Comparison of ENCODE assay signal across 19 mouse cellular contexts in genomic region chr8:128290076-128290475, GRCm38 (mm10).
DNase-seq lines count a peak whose midpoint lies in the region; ATAC-seq and TF ChIP-seq lines count a peak whose summit lies in the region.
"Had no signal": no experiment of that assay in that cellular context is flagged by ENCODE, and none has a peak within 500 bp of the region (broad histone marks: within the 10 kb centered on the region; RNA-seq: fewer than 3 reads in every experiment).

No protein-coding gene starts in this region.

- H3K9ac ChIP-seq in heart, embryonic 12.5 days: no peak overlapping the region
- H3K9ac ChIP-seq in lung, embryonic 14.5 days: no peak overlapping the region
- H3K9ac ChIP-seq: embryonic facial prominence, embryonic 13.5 days; forebrain, postnatal 0 days; heart, embryonic 15.5 days; liver, embryonic 12.5 days; midbrain, embryonic 15.5 days had no signal

- H3K79me2 ChIP-seq in myocyte (ENCODE audit: control insufficient read depth, insufficient read depth): no peaks in the 10 kb centered on the region

- H3K27me3 ChIP-seq in heart, embryonic 12.5 days (replicated peaks): no peaks in the 10 kb centered on the region
- H3K27me3 ChIP-seq in lung, embryonic 14.5 days (ENCODE audit: insufficient read depth, low read length): no peaks in the 10 kb centered on the region
- H3K27me3 ChIP-seq in myocyte (ENCODE audit: control insufficient read depth, insufficient read depth, insufficient read length): no peaks in the 10 kb centered on the region
- H3K27me3 ChIP-seq: embryonic facial prominence, embryonic 13.5 days; heart, embryonic 15.5 days; liver, embryonic 12.5 days; midbrain, embryonic 15.5 days had no signal

- WGBS in heart, embryonic 12.5 days: 58% methylated on average over 4 of the region's 4 CpGs
- WGBS in lung, embryonic 14.5 days: 43% methylated on average over 4 of the region's 4 CpGs
- WGBS in lung, adult 2 months: 51% methylated on average over 4 of the region's 4 CpGs

- no peak overlapping the region for H3K4me3 ChIP-seq in heart, embryonic 12.5 days
- H3K4me3 ChIP-seq in lung, embryonic 14.5 days (ENCODE audit: low read depth, low read length): no peak overlapping the region
- H3K4me3 ChIP-seq in lung, adult 2 months (replicated peaks; ENCODE audit: extremely low read depth, low read depth, low read length): no peak overlapping the region
- no peak overlapping the region for H3K4me3 ChIP-seq in myocyte
- H3K4me3 ChIP-seq: embryonic facial prominence, embryonic 13.5 days; heart, embryonic 15.5 days; liver, embryonic 12.5 days; midbrain, embryonic 15.5 days had no signal

- no peaks in the 10 kb centered on the region for H3K9me3 ChIP-seq in heart, embryonic 12.5 days (replicated peaks)
- no peaks in the 10 kb centered on the region for H3K9me3 ChIP-seq in lung, embryonic 14.5 days (ENCODE audit: low read depth, low read length)
- H3K9me3 ChIP-seq: embryonic facial prominence, embryonic 13.5 days; heart, embryonic 15.5 days; liver, embryonic 12.5 days; midbrain, embryonic 15.5 days had no signal

- intact Hi-C loops in heart, postnatal 25 days (cut with DNase I): no loop called here
- intact Hi-C loops in left cerebral cortex, postnatal 14 days (cut with DNase I): no loop called here

- no peak for TF ChIP-seq POLR2A in lung, adult 2 months (IDR thresholded peaks at IDR 0.05; ENCODE audit: borderline replicate concordance, extremely low read depth, low read depth, low read length)
- TF ChIP-seq POLR2A in myocyte (IDR thresholded peaks at IDR 0.05; ENCODE audit: insufficient read length, low read depth): no peak

- H3ac ChIP-seq in myocyte (ENCODE audit: control insufficient read depth, insufficient read length): no peak overlapping the region

- no peak for TF ChIP-seq CTCF in lung, embryonic 14.5 days (IDR thresholded peaks at IDR 0.05; ENCODE audit: low read depth)
- no peak for TF ChIP-seq CTCF in lung, adult 2 months (IDR thresholded peaks at IDR 0.05; ENCODE audit: insufficient read depth, low read length)

- 0 out of 2 replicates have a peak overlapping the region, but pooled peaks have one; percentile 9 for H3K4me2 ChIP-seq in heart, embryonic 12.5 days
- H3K4me2 ChIP-seq in lung, embryonic 14.5 days: no peak overlapping the region
- peak overlapping the region; percentile 46 for H3K4me2 ChIP-seq in myocyte (ENCODE audit: low read depth)
- H3K4me2 ChIP-seq: embryonic facial prominence, embryonic 13.5 days; heart, embryonic 15.5 days; liver, embryonic 12.5 days; midbrain, embryonic 15.5 days had no signal

- no peak overlapping the region for H3K27ac ChIP-seq in heart, embryonic 12.5 days (ENCODE audit: poor library complexity, severe bottlenecking)
- no peak overlapping the region for H3K27ac ChIP-seq in lung, embryonic 14.5 days (ENCODE audit: low read depth)
- H3K27ac ChIP-seq: embryonic facial prominence, embryonic 13.5 days; heart, embryonic 15.5 days; liver, embryonic 12.5 days; midbrain, embryonic 15.5 days had no signal

- no peaks in the 10 kb centered on the region for H3K36me3 ChIP-seq in heart, embryonic 12.5 days
- no peaks in the 10 kb centered on the region for H3K36me3 ChIP-seq in lung, embryonic 14.5 days (ENCODE audit: insufficient read depth)
- no peaks in the 10 kb centered on the region for H3K36me3 ChIP-seq in myocyte (ENCODE audit: control insufficient read depth, insufficient read depth)
- H3K36me3 ChIP-seq: embryonic facial prominence, embryonic 13.5 days; heart, embryonic 15.5 days; liver, embryonic 12.5 days; midbrain, embryonic 15.5 days had no signal

- ATAC-seq in heart, embryonic 12.5 days (ENCODE audit: insufficient number of reproducible peaks, low FRiP score): no peak
- ATAC-seq in lung, embryonic 14.5 days (ENCODE audit: insufficient read depth): no peak
- ATAC-seq: forebrain, postnatal 0 days; liver, embryonic 12.5 days; midbrain, embryonic 15.5 days had no signal

- no peak for DNase-seq in heart, postnatal 25 days (ENCODE audit: low spot score)
- DNase-seq in lung, embryonic 14.5 days: peak; percentile 79
- DNase-seq in lung, adult 2 months: no peak
- DNase-seq in adipocyte (ENCODE audit: low spot score): peak; percentile 61
- no peak for DNase-seq in left cerebral cortex, postnatal 14 days (ENCODE audit: low spot score in 2 of 2)
- DNase-seq: adrenal gland, postnatal 25 days; cerebellum, adult 11 months; cerebellum, postnatal 10 days; forebrain, postnatal 0 days; left cerebral cortex, postnatal 4 days; retina, postnatal 1 day; right cerebral cortex, postnatal 4 days; thymus, adult 2 months had no signal

- peaks cover 17% of the 10 kb centered on the region for H3K4me1 ChIP-seq in heart, embryonic 12.5 days (replicated peaks)
- H3K4me1 ChIP-seq in lung, embryonic 14.5 days (ENCODE audit: insufficient read depth): no peaks in the 10 kb centered on the region
- H3K4me1 ChIP-seq in lung, adult 2 months (ENCODE audit: control insufficient read depth, insufficient read depth, low read length): no peaks in the 10 kb centered on the region
- H3K4me1 ChIP-seq: embryonic facial prominence, embryonic 13.5 days; liver, embryonic 12.5 days; midbrain, embryonic 15.5 days had no signal

TF ChIP-seq in myocyte, 11 proteins besides CTCF, POLR2A, EP300 and RAD21:
- TF ChIP-seq TCF3 (IDR thresholded peaks at IDR 0.05; ENCODE audit: insufficient read length, low read depth): no peak
- TF ChIP-seq TCF12 (IDR thresholded peaks at IDR 0.05; ENCODE audit: insufficient read depth, poor library complexity, severe bottlenecking): no peak
- TF ChIP-seq SRF (IDR thresholded peaks at IDR 0.05; ENCODE audit: control insufficient read depth, insufficient read length, low read depth): no peak
- TF ChIP-seq CEBPB (IDR thresholded peaks at IDR 0.05; ENCODE audit: insufficient read depth, poor library complexity, severe bottlenecking): no peak
- no peak for TF ChIP-seq MYOG (IDR thresholded peaks at IDR 0.05; ENCODE audit: control insufficient read depth in 1 of 3, insufficient read depth in 1 of 3, insufficient read length in 2 of 3, low read depth in 2 of 3)
- TF ChIP-seq E2F4 (IDR thresholded peaks at IDR 0.05; ENCODE audit: insufficient read depth): no peak
- TF ChIP-seq POLR2AphosphoS2 (IDR thresholded peaks at IDR 0.05; ENCODE audit: insufficient read length, low read depth): no peak
- TF ChIP-seq REST (IDR thresholded peaks at IDR 0.05; ENCODE audit: insufficient read depth, insufficient read length): no peak
- TF ChIP-seq USF1 (IDR thresholded peaks at IDR 0.05; ENCODE audit: low read depth): no peak
- no peak for TF ChIP-seq MYOD1 (IDR thresholded peaks at IDR 0.05; ENCODE audit: control insufficient read depth in 1 of 3, insufficient read length in 2 of 3, low read depth in 2 of 3)
- TF ChIP-seq MAX (IDR thresholded peaks at IDR 0.05; ENCODE audit: low read depth): no peak

Comparison
In these comparisons a context has a peak if more than half of its experiments do, and no peak if none do; other contexts are left out.
1. DNase-seq: peak in lung, embryonic 14.5 days (single experiment) and adipocyte (single experiment); none in heart, postnatal 25 days (single experiment), lung, adult 2 months (single experiment) and left cerebral cortex, postnatal 14 days (0 of 2).